Mouse (Mus musculus) neural tube, embryonic 10.5 days (tissue): ENCODE results near the gene Cd19.

Source experiments
- DNase-seq: peaks from one replicate; pipeline ENCODE4 v3.0.0-alpha.2; 2017; ENCODE audit warnings: low spot score; ENCODE audit errors: extremely low spot score

Cd19 gene

GRCm38 (mm10) chr7:126388185-126388584, 26.5 kb downstream of the Cd19 start:
- no peak for DNase-seq

- DNase-seq, result no peak
Measured at GRCm38 (mm10) chr7:126383565-126383964, 31.1 kb downstream of the Cd19 start.

- peak; percentile 95 for DNase-seq
Measured at GRCm38 (mm10) chr7:126377278-126378158, 37.2 kb downstream of the Cd19 start, which contains the start of gene Spns1. Spns1 (minus strand) TSS chr7:126377450.

GRCm38 (mm10) chr7:126376903-126377277, 37.8 kb downstream of the Cd19 start:
- DNase-seq, result no peak

GRCm38 (mm10) chr7:126375012-126375411, 39.7 kb downstream of the Cd19 start:
- DNase-seq, result no peak

GRCm38 (mm10) chr7:126374526-126374925, 40.2 kb downstream of the Cd19 start:
- no peak for DNase-seq

GRCm38 (mm10) chr7:126373007-126373406, 41.7 kb downstream of the Cd19 start:
- no peak for DNase-seq

GRCm38 (mm10) chr7:126369393-126369792, 45.3 kb downstream of the Cd19 start, which contains the start of gene Lat:
Lat (minus strand) TSS chr7:126369570.
- no peak for DNase-seq

- DNase-seq, result no peak
Measured at GRCm38 (mm10) chr7:126368367-126368766, 46.3 kb downstream of the Cd19 start.

- no peak for DNase-seq
Measured at GRCm38 (mm10) chr7:126367636-126368035, 47.1 kb downstream of the Cd19 start.

GRCm38 (mm10) chr7:126363038-126363437, 51.7 kb downstream of the Cd19 start:
- no peak for DNase-seq

- no peak for DNase-seq
Measured at GRCm38 (mm10) chr7:126359049-126359448, 55.6 kb downstream of the Cd19 start.
